Mouse (Mus musculus): Measurements from ENCODE around the gene Inip.

Gene Inip

DNA sequence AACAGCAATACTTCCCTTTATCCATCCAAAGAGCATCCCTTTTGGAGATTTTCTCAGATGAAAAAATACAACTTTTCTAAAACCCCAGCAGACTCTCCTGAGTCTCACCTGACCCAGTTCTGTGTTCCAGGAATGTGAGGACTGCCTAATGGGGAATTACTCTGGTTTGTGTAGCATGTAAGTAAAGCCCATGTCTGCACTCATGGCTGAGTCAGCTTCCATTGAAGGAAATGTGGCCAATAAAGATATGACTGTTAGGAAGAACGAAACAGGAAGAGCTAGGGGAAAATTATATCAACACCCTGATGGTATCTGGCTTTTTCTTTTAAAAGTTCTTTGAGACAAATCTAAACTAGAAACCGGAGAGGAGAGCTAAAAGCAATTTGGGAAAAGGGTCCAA, 33.7 kb downstream of the Inip start:
- no peak for DNase-seq (ENCODE audit: low spot score)

DNA sequence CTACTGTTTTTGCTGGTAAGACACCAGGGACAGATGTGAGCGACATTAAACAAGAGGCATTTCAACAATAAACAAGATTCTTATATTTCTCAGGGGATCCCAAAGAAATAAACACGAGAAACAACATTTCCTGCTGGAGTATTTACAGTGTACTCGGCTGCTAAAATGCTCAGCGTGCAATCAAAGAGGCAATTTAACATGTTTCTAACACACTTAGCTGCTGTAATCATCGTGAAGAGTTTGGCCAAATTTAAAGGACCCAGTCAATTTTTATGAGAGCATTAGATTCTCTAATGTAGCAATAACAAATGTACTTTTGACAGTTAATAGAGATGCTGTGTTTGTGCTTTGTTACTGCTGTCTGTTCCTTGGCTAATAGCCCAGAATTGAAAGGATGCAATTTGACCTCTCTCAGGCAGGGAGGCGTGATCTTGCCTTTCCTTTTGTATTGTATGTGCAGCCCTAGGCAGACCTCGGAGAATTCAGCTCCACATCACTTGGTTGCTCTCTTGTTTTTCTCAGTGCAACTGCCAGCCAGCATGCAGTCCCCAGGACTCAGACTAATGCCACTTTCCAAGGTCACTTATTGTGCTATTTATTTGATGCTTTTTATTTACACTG, 35.9 kb downstream of the Inip start:
- no peak for DNase-seq (ENCODE audit: low spot score)

DNA sequence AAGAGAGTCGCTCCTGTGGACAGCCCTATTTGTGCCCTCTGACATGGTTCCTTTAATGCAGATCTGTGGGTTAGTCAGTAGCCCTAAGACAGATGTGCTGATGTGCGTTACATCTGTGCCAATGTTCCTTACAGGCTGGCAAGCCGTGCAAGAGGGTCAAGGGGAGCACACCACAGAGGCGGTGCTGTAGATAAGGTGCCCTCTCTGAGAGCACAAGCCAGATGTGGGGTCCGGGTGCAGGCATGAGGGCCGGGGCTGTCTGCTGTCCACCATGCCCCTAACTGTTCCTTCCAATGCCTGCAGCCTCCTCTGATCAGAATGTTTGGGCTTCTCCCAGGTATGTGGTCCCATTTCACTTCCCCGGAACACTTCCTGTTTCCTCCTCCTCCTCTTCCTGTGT, 36.4 kb downstream of the Inip start:
- no peak for DNase-seq (ENCODE audit: low spot score)

DNA sequence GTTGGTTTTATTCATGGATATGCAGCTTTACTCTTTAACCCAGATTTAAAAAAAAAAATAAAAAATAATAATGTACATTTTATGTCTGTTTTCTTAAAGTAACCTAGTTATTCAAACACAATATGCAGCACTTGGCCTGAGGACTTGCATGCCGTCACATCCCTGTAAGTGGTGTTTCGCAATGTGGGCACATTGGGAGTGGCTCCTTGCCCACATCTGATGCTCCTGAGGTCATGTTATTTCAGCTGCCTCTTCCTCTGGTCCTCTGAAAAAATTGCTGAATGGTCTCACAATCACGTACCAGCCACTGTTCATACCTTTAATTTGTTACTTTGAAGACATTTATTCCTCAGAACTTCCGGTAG, 40.0 kb downstream of the Inip start:
- no peak for DNase-seq (ENCODE audit: low spot score)

DNA sequence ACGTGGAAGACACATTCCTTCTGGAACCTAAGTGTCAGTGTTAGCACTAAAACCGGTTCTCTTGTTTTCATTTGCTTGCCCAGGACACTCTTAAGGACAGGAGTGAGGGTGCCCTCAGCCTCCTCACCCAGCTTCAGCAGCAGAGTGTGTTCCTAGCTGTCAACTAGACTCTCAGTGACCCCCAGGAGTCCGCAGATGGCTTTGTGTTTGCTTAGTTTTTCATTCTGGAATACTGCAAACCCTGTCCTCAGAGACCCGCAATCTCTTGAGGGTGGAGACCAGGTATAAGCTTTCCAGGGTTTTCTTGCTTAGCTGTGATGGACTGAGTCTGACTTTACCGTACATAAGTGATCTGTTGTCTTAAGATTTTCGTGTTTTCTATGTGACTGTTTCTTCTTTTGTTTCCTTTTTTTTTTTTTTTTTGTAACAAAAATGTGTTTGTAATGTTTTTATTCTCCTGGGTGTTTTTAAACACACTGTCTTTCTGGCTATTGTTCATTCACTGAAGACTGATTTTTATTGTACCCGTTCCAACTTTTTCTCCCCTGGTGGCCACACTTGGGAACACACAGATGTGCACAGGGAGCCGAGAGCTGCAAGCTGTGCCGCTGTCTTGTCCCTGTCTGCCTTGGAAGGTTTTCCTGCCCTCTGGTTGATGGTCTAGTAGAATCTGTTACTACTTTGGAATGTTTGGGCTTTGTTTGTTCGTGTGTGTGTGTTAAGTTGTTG, 40.6 kb downstream of the Inip start:
- DNase-seq (ENCODE audit: low spot score) = peak; percentile 49

DNA sequence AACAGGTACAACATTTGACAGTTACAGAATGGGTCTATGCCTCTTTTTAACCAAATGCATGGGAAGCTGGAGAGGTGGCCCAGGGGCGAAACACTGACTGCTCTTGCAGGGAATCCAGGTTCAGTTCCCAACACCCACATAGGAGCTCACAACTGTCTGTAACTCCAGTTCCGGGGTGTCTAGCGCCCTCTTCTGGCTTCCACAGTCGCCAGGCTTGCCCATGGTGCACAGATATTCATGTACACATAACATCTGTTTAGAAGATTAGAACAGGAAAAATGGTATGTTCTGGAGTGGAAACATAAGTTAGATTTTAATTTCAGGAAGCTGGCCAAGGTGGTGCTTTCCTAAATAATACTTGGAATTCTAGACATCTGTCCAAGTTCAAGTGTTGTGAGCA, 41.4 kb downstream of the Inip start:
- no peak for DNase-seq (ENCODE audit: low spot score)

DNA sequence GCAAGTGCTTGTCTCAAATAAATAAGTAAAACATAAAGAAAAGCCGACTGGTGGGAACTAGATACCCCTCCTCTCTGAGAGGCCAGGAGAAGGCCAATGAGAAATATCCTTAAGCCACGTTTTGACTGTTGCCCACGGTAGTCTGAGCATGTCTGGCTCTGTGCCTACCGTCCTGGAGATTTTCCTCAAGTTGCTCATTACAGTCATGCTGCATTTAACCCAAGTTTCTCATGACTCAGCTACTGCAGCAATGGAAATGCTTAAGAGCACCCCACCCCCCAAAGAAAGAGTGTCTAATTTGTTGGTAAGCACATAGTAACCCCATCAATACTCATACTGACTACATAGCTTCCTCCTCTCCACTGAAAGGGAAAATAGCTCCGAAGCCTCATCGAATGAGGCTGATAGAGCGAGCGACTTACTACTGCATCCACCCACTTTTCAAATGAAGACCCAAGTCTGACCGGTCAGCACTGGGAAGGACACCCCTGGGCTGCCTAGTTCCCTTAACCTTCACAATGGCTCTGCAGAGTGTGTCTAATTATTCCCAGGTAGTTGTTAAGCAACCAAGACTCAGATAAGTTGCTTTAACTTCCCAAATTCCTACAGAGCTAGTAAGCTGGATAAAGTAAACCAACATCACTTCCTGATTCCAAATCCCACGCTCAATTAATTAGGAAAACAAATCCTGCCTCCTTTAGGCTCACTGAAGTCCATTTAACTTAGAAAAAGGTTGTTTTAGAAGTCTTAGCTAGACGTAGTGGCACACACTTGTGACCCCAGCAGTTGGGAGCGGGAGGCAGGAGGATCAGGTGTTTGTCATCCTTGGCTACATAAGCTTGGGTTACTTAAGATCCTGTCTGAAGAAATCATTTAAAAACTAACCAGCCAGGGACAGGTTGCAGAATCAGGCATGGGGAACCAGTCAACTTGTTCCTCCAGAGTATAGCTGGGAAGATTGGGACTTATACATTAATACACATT, 43.6 kb downstream of the Inip start:
- no peak for DNase-seq (ENCODE audit: low spot score)

DNA sequence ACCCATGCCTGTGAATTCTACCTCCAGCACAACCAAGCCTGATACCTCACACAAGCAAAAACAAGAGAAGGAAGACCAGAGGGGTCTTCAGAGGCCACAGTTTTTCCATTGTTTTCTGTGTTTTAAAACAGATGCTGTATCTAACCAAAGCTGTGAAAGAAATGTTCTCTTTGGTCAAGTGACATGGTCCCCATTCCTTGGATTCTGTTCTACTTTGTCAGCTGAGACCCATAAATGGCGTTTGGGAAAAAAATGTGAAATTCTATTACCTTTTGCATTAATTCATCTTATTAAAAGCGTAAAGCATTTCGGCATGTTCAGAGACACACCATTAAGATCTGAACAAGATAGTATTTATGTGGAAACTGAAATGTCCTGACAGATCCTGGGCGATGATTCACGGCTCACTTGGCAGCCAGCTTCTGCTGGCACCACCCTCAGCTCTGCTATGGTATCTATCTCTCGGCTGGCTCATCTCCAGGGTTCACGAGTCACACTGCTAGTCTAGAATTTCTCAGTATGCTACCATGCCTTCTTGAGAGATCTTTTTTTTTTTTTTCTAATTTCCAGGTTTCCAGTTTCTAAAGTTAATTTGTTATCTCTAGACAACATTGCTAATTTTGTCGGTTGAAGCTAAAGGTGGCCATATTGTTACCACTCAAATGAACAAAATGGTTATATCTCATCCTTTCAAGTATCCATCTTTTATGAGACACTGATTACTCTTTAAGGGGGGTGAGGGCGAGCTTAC, 44.9 kb downstream of the Inip start:
- DNase-seq (ENCODE audit: low spot score) = peak; percentile 29

DNA sequence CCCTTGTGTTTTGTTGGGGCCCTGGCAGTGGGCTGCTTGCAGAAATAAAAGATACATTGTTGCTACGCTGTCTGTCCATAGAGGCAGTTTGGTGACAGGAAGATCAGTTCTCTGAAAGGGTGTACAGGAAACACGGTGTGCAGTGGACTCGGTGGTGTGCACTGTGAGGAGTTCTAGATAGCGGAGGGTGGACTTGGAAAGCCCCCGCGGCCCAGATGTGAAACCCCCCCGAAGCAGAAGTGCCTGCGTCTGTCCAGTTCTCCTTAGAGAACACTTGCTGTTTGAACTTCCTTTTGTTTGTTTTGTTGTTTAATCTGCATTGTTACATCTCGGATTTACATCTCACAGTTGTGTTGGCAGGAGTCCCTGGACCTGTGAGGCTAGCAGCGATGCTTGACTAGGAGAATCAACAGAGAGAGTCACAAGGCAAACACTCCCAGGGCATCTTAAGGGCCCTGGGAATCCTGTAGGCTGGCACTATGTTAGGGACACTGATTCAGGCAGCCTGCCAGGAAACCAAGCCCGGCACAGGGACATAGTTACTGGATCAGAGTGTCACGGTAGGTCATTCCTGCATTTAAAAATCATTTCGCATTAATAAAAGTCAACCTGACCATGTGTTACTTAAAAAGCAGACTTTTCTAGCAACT, 47.8 kb downstream of the Inip start:
- no peak for DNase-seq (ENCODE audit: low spot score)

DNA sequence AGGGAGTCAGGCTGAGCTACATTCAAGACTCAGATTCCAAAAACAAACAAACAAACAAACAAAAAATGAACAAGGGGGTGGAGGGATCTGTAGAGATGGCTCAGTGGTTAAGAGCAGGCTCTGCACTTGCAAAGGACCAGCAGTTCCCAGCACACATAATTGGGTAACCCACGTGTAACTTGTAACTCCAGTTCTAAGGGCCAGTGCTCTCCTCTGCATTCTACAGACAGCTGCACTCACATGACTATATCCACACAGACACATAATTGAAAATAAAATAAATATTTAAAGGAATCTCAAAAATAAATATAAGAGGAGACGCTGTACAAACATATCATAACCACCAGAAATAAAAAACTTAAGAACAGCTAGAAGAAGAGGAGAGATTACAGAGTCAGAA, 61.5 kb downstream of the Inip start:
- no peak for DNase-seq (ENCODE audit: low spot score)

DNA sequence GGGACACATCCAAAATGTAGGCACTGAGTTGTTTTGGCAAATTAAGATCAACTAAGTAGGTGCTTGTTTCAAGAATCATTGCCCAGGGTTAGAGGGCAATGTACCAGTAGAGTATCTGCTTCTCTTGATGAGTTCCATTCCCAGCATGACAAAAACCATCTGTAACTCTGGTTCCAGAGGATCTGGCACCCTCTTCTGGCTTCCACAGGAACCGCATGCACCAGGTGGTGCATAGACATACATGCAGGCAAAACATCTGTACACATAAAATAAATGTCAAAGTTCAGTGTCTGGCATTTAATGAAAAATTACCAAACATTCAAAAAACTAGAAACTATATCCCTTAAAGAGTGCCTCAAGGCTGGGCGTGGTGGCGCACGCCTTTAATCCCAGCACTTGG, 62.1 kb downstream of the Inip start:
- no peak for DNase-seq (ENCODE audit: low spot score)

DNA sequence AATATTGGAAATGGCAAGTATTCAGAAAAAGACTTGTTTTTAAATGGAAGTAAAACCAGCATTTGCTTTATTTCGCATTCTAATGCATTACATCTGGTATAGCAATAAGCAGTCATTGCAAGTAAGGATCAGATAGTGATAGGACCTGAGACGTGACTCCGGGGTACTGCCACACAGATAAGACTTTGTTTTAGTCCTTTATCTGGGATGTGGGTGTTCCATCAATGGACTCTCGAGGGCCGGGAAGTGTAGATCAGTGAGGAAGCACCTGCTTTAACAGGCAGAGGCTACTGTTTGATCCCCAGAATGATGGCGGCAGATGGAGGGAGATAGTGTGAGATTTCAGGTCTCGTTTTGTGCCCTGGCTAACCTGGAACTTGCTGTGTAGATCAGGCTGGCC, 69.8 kb downstream of the Inip start:
- DNase-seq (ENCODE audit: low spot score) = no peak

DNA sequence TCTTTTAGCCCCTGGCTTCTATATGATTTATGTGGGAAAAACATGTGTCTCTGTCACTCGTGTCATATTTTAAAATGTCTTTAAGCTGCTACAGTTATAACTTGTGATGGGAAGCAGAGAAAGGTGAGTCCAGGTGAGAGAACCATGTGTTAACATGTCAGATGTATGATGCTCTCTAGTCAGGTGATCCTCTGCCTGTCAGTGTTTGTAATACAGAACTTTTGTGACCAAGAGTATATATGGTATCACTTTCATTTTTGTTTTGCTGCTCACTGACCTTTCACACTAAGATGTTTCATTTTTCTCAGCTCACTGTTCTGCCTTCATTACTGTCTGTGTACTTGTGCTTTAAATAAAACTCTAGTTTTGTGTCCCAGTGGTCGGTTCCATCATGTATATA, 72.5 kb downstream of the Inip start:
- DNase-seq (ENCODE audit: low spot score) = no peak

DNA sequence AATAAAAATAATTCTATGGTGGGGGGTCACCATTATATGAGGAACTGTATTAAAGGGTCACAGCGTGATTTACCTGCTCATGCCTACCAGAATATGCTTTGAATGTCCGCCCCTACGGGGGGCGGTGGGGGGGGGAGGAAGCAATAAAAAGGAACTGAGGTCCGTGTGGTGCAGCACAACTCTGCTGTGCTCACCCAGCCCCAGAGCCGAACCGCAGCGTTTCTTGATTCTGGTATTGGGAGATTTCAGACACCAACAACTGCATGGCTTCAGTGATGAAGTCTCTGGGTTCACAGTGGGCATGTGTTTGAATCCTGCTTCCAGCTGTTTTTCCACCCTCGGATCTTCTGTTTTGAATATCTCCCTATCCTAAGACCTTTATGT, 73.5 kb downstream of the Inip start:
- no peak for DNase-seq (ENCODE audit: low spot score)

DNA sequence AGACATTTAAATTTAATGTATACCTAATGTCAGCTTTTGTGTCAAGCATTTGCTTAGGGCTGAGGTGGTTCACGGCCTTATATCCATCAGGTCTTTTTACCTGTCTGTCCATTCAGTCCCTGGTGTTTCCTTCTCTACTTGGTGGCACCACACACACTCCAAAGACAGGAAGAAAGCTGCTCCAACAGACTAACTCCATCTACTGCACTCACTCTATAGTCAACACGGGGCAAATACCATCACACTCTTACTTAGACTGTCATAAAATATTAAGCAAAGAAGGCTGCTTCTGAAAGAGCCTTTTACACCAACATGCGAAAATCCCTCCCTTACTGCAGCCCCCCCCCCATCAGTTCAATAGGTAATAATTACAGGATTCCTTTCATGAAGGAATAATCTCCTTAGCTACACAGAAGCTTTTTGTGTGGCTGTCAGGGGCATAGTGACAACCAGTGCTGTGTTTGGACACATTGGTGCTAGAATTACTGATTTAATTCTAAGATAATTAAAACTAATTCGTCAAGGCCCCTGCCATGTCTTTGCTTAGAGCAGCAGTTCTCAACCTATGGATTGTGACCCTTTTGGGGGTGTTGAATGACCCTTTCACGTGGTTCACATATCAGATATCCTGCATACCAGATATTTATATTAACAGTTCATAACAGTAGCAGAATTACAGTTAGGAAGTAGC, 74.1 kb downstream of the Inip start:
- no peak for DNase-seq (ENCODE audit: low spot score)

DNA sequence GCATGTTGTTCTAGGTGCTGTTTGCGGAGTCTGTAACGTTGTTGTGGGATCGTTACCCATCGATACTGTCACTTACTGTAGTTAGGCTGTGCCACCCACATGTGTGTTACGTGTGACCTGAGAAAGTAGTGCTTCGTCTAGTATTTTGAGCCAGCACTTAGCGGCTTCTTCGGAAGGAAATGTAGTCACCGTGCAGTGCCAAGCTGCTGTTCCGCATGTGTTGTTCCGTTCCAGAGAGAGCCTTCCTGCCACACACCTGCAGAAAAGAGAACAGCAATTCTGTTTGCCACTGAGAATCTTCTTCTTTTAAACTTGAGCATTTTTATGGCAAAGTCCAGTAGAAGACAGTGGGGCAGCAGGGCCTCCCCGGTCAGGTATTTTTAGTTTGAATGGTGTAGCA, 74.9 kb downstream of the Inip start:
- no peak for DNase-seq (ENCODE audit: low spot score)

DNA sequence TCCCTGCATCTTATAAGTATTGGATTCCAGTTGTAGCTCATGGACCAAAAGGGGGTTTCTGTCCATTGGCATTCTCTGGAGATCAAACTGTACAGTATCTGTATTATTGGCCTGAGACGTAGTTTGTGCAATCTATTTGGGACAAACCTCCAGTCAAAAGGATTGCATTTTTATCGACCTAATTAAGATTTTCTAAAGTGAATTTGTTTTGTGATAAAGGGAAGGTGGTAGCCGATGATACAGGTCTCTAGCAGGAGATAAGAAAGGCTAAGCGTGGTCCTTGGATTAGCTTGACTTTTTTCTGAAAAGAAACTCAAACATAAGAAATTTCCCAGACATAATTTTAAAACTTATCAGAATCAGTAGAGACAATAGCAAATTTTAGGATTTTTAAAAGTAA, 75.8 kb downstream of the Inip start:
- no peak for DNase-seq (ENCODE audit: low spot score)

DNA sequence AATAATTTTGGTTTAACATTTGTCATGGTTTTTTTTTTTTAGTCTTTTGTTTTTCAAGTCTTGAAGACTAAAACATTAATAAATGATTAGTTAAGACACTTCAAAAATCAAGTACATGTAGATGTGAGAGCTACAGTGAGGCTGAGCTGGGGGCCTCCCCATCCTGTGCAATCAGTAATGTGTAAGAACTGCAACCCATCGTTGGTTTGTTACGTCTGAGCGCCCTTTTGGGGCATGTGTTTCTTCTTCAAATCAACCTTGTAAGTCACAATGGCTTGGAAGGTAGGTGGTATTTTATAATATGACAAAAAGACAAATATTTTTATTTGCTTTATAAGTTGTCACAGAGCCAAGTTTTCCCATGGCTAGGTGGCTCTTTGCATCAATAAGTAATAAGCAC, 79.6 kb downstream of the Inip start:
- DNase-seq (ENCODE audit: low spot score) = no peak
